Mouse (Mus musculus): ENCODE measurements around the gene Med15.

DNA sequence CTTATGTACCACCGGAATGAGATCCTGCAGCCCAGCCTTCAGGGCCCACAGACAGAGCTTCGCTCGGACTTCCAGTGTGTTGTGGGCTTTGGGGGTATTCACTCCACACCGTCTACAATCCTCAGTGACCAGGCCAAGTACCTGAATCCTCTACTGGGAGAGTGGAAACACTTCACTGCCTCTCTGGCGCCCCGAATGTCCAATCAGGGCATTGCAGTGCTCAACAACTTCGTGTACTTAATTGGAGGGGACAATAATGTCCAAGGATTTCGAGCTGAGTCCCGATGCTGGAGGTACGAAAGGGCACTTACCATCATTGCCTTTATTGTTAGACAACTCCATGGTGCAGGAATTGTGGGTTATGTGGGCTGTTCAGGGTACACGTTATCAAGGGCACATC lies 44.1 kb upstream of the Med15 start:
- TF ChIP-seq CTCF (IDR thresholded peaks at IDR 0.05; ENCODE audit: low read depth) (peak; percentile 75), EP300 (optimal IDR thresholded peaks at IDR 0.05) (no peak)

All from stomach, postnatal 0 days (tissue).